Mouse (Mus musculus) sigmoid colon, adult 10 weeks (tissue): Measurements from ENCODE around the gene Wdr59. TPM values are rescaled to one million over a fixed set of nuclear protein-coding genes. Genes with fewer than 3 reads are reported as not detected.

Experiments
- polyA plus RNA-seq: library from polyadenylated mRNA; stranded (reverse); fragments of 350-450 nt; fragmentation: Illumina TruSeq; extraction: RNeasy Lipid Tissue Mini Kit (QIAGEN cat#74804); gene quantifications from one replicate; pipeline ENCODE4 v1.2.3, GENCODE M21; 2014; ENCODE audit warnings: low read depth, low replicate concordance

Wdr59 gene
- polyA plus RNA-seq = 9.0 TPM

DNA sequence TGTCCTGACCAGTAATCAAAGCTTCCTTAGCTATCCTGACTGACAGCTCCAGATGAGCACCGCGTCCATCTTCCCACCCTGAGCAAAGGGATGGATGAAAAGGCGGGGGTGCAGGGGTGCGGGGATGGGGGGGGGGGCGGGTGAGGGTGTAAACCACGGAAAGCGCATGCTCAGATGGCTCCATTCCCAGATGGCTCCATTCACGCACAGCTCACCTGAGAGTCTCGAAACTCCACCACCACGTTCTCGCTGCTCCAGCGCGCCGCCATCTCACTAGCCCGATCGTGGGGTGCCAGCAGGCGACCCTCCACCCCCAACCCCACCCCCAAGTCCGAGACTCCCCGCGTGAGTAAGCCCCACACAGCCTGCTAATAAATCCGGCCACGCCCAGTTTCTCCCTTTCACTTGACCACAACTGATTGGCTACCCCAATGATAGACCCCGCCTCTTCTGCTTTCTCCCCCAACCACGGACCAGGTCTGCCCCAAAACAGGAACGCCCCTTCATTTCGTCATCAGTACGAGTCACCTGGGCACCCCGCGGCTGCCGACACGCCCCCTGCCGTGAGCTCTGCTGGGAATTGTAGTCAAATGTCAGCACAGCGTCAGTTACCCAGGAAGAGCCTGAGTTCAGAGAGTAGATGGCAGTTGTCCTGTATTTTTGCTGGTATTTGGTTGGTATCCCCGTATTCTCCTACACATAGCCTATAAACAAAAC is at the start of gene Wdr59:
Gene Wdr59, minus strand, starts transcription at position 380 of the 717 bp plus-strand sequence.

DNA sequence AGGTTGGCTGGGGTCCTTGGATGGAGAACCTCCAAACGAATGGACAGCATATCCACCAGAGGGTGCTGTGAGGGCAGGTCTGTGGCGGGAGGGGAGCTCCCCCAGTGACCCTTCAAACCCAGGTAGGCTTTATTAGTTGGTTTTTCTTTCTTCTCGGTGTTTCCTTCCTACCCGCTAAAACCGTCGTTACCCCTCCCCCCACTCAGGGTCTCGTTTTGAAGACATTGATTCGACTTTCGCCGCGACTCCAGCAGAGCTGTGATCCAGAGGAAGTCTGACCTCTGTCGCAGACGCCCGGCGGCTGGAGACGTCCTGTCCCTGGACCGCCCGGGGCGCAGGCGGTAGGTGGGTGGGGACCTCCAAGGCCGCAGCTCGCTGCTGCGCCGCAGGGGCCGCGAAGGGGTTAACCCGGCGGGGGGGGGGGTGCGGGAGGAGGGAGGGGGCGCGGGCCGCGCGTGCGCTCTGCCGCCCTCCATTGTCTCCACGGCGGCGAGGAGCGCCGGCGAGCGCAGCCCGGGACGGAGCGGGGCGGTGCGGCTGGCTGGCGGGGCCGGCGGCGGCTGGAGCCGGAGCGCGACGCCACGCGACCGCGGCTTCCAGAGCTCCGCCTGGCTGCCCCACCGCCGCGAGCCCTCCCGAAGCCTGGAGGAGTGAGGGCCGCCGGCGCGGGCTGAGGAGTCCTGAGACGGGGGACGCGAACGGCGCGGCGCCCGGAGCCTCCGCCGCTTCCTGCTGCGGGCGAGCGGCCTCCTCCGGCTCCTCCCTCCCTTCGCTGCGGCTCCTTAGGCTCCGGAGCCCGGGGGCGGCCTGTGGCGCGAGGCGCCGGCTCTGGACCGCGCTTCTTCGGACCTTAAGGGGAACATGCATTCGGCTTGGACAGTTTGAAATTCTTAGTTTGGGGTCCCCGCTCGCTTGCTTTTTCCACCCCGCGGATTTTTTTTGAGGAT is 14.4 kb upstream of the Wdr59 start, which contains the start of gene Znrf1:
Gene Znrf1, plus strand, starts transcription at position 67 of the 947 bp plus-strand sequence.

Other genes starting within 250 kb of the Wdr59 start
- 53.9 TPM for gene Rfwd3, start 221.9 kb downstream of the Wdr59 start, polyA plus RNA-seq
- 26.3 TPM for gene Mlkl, start 183.9 kb downstream of the Wdr59 start, polyA plus RNA-seq
- gene Fa2h, start 128.3 kb downstream of the Wdr59 start, polyA plus RNA-seq = 51.6 TPM
- 11.2 TPM for gene Znrf1, start 14.0 kb upstream of the Wdr59 start, polyA plus RNA-seq
- 0.82 TPM for gene Ldhd, start 108.3 kb upstream of the Wdr59 start, polyA plus RNA-seq
- 6.8 TPM for gene Zfp1, start 121.3 kb upstream of the Wdr59 start, polyA plus RNA-seq
- gene Ctrb1, start 168.9 kb upstream of the Wdr59 start, polyA plus RNA-seq = 0.91 TPM
- gene Bcar1, start 221.7 kb upstream of the Wdr59 start, polyA plus RNA-seq = 0.85 TPM